Mouse (Mus musculus): ENCODE data around the gene Kank2. TPM values are rescaled to one million over a fixed set of nuclear protein-coding genes. Genes with fewer than 3 reads are reported as not detected.

The Kank2 gene
- polyA plus RNA-seq, 1 experiment from 2014 or later, result 11.1 TPM

GRCm38 (mm10) chr9:21735126-21735525 lies 63.4 kb downstream of the Kank2 start:
- no peak overlapping the region for H3K9ac ChIP-seq (ENCODE audit: low read length)
- ATAC-seq (ENCODE audit: insufficient number of reproducible peaks, insufficient read depth, low FRiP score, low read depth), result no peak
- H3K4me3 ChIP-seq (ENCODE audit: control insufficient read depth in 1 of 2, insufficient read depth in 1 of 2, low read depth in 1 of 2, low read length in 2 of 2), result no peak overlapping the region
- H3K4me2 ChIP-seq (ENCODE audit: low read length), result no peak overlapping the region
- H3K4me1 ChIP-seq (ENCODE audit: control insufficient read depth in 2 of 2, insufficient read depth in 2 of 2, low read length in 2 of 2), result peaks cover 0 to 5% of the 10 kb centered on the region in 2 experiments; a peak in 2 of 4 replicates
- H3K27ac ChIP-seq (replicated peaks in 1 of 2; ENCODE audit: control insufficient read depth in 1 of 2, insufficient read depth in 1 of 2, low read depth in 2 of 2, low read length in 2 of 2), result no peak overlapping the region
- H3K36me3 ChIP-seq (ENCODE audit: control insufficient read depth, insufficient read depth, low read length), result peaks cover 86% of the 10 kb centered on the region
- H3K27me3 ChIP-seq (ENCODE audit: control insufficient read depth, insufficient read depth, low read length), result no peaks in the 10 kb centered on the region
- no peaks in the 10 kb centered on the region for H3K9me3 ChIP-seq (ENCODE audit: control insufficient read depth, low read length)
- WGBS, result 93% methylated on average over 14 of the region's 14 CpGs

- Histone ChIP-seq H3K9ac (ENCODE audit: low read length) (no peak overlapping the region), H3K36me3 (ENCODE audit: control insufficient read depth, insufficient read depth, low read length) (peaks cover 75% of the 10 kb centered on the region), H3K27ac (replicated peaks in 1 of 2; ENCODE audit: control insufficient read depth in 1 of 2, insufficient read depth in 1 of 2, low read depth in 2 of 2, low read length in 2 of 2) (no peak overlapping the region), H3K4me2 (ENCODE audit: low read length) (no peak overlapping the region), H3K27me3 (ENCODE audit: control insufficient read depth, insufficient read depth, low read length) (no peaks in the 10 kb centered on the region), H3K4me3 (ENCODE audit: control insufficient read depth in 1 of 2, insufficient read depth in 1 of 2, low read depth in 1 of 2, low read length in 2 of 2) (no peak overlapping the region), H3K4me1 (ENCODE audit: control insufficient read depth in 2 of 2, insufficient read depth in 2 of 2, low read length in 2 of 2) (peaks cover 3 to 11% of the 10 kb centered on the region in 2 experiments; a peak in 3 of 4 replicates), H3K9me3 (ENCODE audit: control insufficient read depth, low read length) (no peaks in the 10 kb centered on the region)
- WGBS, result 93% methylated on average over 7 of the region's 7 CpGs
- ATAC-seq (ENCODE audit: insufficient number of reproducible peaks, insufficient read depth, low FRiP score, low read depth), result no peak
Observed at GRCm38 (mm10) chr9:21733989-21734388, 64.6 kb downstream of the Kank2 start.

- no peak for ATAC-seq (ENCODE audit: insufficient number of reproducible peaks, insufficient read depth, low FRiP score, low read depth)
- no peak overlapping the region for H3K9ac ChIP-seq (ENCODE audit: low read length)
- H3K36me3 ChIP-seq (ENCODE audit: control insufficient read depth, insufficient read depth, low read length), result peaks cover 69% of the 10 kb centered on the region
- H3K4me3 ChIP-seq (ENCODE audit: control insufficient read depth in 1 of 2, insufficient read depth in 1 of 2, low read depth in 1 of 2, low read length in 2 of 2), result no peak overlapping the region
- H3K27me3 ChIP-seq (ENCODE audit: control insufficient read depth, insufficient read depth, low read length), result no peaks in the 10 kb centered on the region
- WGBS, result 80% methylated on average over 17 of the region's 17 CpGs
- H3K4me1 ChIP-seq (ENCODE audit: control insufficient read depth in 2 of 2, insufficient read depth in 2 of 2, low read length in 2 of 2), result peaks cover 4 to 7% of the 10 kb centered on the region in 2 experiments; a peak in 3 of 4 replicates
- H3K9me3 ChIP-seq (ENCODE audit: control insufficient read depth, low read length), result no peaks in the 10 kb centered on the region
- H3K4me2 ChIP-seq (ENCODE audit: low read length), result no peak overlapping the region
- no peak overlapping the region for H3K27ac ChIP-seq (replicated peaks in 1 of 2; ENCODE audit: control insufficient read depth in 1 of 2, insufficient read depth in 1 of 2, low read depth in 2 of 2, low read length in 2 of 2)
Observed at GRCm38 (mm10) chr9:21733446-21733845, 65.1 kb downstream of the Kank2 start.

GRCm38 (mm10) chr9:21732288-21732687 lies 66.3 kb downstream of the Kank2 start:
- Histone ChIP-seq H3K4me1 (ENCODE audit: control insufficient read depth in 2 of 2, insufficient read depth in 2 of 2, low read length in 2 of 2) (peaks cover 4 to 7% of the 10 kb centered on the region in 2 experiments; a peak in 2 of 4 replicates), H3K27ac (replicated peaks in 1 of 2; ENCODE audit: control insufficient read depth in 1 of 2, insufficient read depth in 1 of 2, low read depth in 2 of 2, low read length in 2 of 2) (no peak overlapping the region), H3K4me2 (ENCODE audit: low read length) (no peak overlapping the region), H3K9me3 (ENCODE audit: control insufficient read depth, low read length) (no peaks in the 10 kb centered on the region), H3K36me3 (ENCODE audit: control insufficient read depth, insufficient read depth, low read length) (peaks cover 58% of the 10 kb centered on the region), H3K27me3 (ENCODE audit: control insufficient read depth, insufficient read depth, low read length) (no peaks in the 10 kb centered on the region), H3K4me3 (ENCODE audit: control insufficient read depth in 1 of 2, insufficient read depth in 1 of 2, low read depth in 1 of 2, low read length in 2 of 2) (no peak overlapping the region), H3K9ac (ENCODE audit: low read length) (no peak overlapping the region)
- ATAC-seq (ENCODE audit: insufficient number of reproducible peaks, insufficient read depth, low FRiP score, low read depth), result no peak
- WGBS, result 92% methylated on average over 9 of the region's 9 CpGs

GRCm38 (mm10) chr9:21729264-21729663 lies 69.3 kb downstream of the Kank2 start:
- Histone ChIP-seq H3K9ac (ENCODE audit: low read length) (no peak overlapping the region), H3K9me3 (ENCODE audit: control insufficient read depth, low read length) (no peaks in the 10 kb centered on the region), H3K4me3 (ENCODE audit: control insufficient read depth in 1 of 2, insufficient read depth in 1 of 2, low read depth in 1 of 2, low read length in 2 of 2) (no peak overlapping the region), H3K4me2 (ENCODE audit: low read length) (no peak overlapping the region), H3K36me3 (ENCODE audit: control insufficient read depth, insufficient read depth, low read length) (peaks cover 30% of the 10 kb centered on the region), H3K27ac (replicated peaks in 1 of 2; ENCODE audit: control insufficient read depth in 1 of 2, insufficient read depth in 1 of 2, low read depth in 2 of 2, low read length in 2 of 2) (no peak overlapping the region), H3K4me1 (ENCODE audit: control insufficient read depth in 2 of 2, insufficient read depth in 2 of 2, low read length in 2 of 2) (peaks cover 14 to 26% of the 10 kb centered on the region in 2 experiments), H3K27me3 (ENCODE audit: control insufficient read depth, insufficient read depth, low read length) (no peaks in the 10 kb centered on the region)
- ATAC-seq (ENCODE audit: insufficient number of reproducible peaks, insufficient read depth, low FRiP score, low read depth), result no peak
- 57% methylated on average over 7 of the region's 7 CpGs for WGBS

- Histone ChIP-seq H3K4me2 (ENCODE audit: low read length) (no peak overlapping the region), H3K36me3 (ENCODE audit: control insufficient read depth, insufficient read depth, low read length) (peaks cover 21% of the 10 kb centered on the region), H3K27ac (replicated peaks in 1 of 2; ENCODE audit: control insufficient read depth in 1 of 2, insufficient read depth in 1 of 2, low read depth in 2 of 2, low read length in 2 of 2) (peak overlapping the region in 1 of 2 experiments; percentile 14; a peak in 1 of 4 replicates), H3K4me1 (ENCODE audit: control insufficient read depth in 2 of 2, insufficient read depth in 2 of 2, low read length in 2 of 2) (peaks cover 14 to 26% of the 10 kb centered on the region in 2 experiments), H3K27me3 (ENCODE audit: control insufficient read depth, insufficient read depth, low read length) (no peaks in the 10 kb centered on the region), H3K4me3 (ENCODE audit: control insufficient read depth in 1 of 2, insufficient read depth in 1 of 2, low read depth in 1 of 2, low read length in 2 of 2) (no peak overlapping the region), H3K9me3 (ENCODE audit: control insufficient read depth, low read length) (no peaks in the 10 kb centered on the region), H3K9ac (ENCODE audit: low read length) (no peak overlapping the region)
- 77% methylated on average over 10 of the region's 10 CpGs for WGBS
- no peak for ATAC-seq (ENCODE audit: insufficient number of reproducible peaks, insufficient read depth, low FRiP score, low read depth)
Observed at GRCm38 (mm10) chr9:21728261-21728832, 70.2 kb downstream of the Kank2 start.

GRCm38 (mm10) chr9:21726218-21726975 lies 72.1 kb downstream of the Kank2 start:
- 67% methylated on average over 14 of the region's 14 CpGs for WGBS
- ATAC-seq (ENCODE audit: insufficient number of reproducible peaks, insufficient read depth, low FRiP score, low read depth), result no peak
- H3K4me2 ChIP-seq (ENCODE audit: low read length), result peak overlapping the region; percentile 93; the same call in 1 of the 2 replicates
- H3K4me3 ChIP-seq (ENCODE audit: control insufficient read depth in 1 of 2, insufficient read depth in 1 of 2, low read depth in 1 of 2, low read length in 2 of 2), result no peak overlapping the region
- no peaks in the 10 kb centered on the region for H3K27me3 ChIP-seq (ENCODE audit: control insufficient read depth, insufficient read depth, low read length)
- 0 out of 2 replicates have a peak, but pooled peaks cover 3% of the 10 kb centered on the region for H3K36me3 ChIP-seq (ENCODE audit: control insufficient read depth, insufficient read depth, low read length)
- H3K9me3 ChIP-seq (ENCODE audit: control insufficient read depth, low read length), result no peaks in the 10 kb centered on the region
- H3K9ac ChIP-seq (ENCODE audit: low read length), result no peak overlapping the region
- no peak overlapping the region for H3K27ac ChIP-seq (replicated peaks in 1 of 2; ENCODE audit: control insufficient read depth in 1 of 2, insufficient read depth in 1 of 2, low read depth in 2 of 2, low read length in 2 of 2)
- H3K4me1 ChIP-seq (ENCODE audit: control insufficient read depth in 2 of 2, insufficient read depth in 2 of 2, low read length in 2 of 2), result peaks cover 14 to 34% of the 10 kb centered on the region in 2 experiments
